Mouse (Mus musculus) ovary, postnatal 36 days (tissue): ENCODE data around the gene Scml4.

Experiments used
- DNase-seq: peaks from one replicate; pipeline ENCODE4 v3.0.0; 2022; ENCODE audit warnings: low spot score, mixed read lengths

Gene Scml4

DNA sequence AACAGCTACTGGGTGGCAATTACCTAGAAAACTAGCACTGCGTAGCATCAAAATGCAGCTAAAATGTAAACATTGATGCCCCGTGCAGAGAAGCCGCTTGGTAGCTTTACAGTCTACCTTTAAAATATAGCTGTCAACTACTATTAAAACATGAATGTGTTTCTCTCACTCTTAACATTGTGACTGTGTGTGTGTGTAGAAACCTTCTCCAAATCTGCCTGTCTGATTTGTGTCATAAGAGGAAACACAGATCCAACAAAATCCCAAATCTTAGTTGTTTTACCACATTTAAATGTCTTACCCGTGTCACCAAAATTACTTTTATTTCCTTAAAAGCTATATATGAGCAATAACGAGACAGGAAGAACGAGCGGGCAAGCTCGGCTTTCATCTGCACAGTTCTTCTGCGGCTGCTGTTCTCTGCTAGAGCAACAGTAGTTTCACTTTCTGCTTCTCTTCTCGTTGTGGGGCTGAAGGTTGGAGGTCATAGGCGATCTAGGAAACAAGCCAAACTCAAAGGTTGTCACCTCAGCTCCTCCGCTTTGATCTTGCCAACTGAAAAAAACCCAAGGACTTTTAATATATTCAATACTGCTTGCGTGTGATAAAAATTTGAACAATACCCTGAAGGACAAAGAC is 2.1 kb downstream of the Scml4 start:
- peak; percentile 26 for DNase-seq

- no peak for DNase-seq
These were observed 2.6 kb downstream of the Scml4 start for GRCm38 (mm10) chr10:42862806-42863205.

DNA sequence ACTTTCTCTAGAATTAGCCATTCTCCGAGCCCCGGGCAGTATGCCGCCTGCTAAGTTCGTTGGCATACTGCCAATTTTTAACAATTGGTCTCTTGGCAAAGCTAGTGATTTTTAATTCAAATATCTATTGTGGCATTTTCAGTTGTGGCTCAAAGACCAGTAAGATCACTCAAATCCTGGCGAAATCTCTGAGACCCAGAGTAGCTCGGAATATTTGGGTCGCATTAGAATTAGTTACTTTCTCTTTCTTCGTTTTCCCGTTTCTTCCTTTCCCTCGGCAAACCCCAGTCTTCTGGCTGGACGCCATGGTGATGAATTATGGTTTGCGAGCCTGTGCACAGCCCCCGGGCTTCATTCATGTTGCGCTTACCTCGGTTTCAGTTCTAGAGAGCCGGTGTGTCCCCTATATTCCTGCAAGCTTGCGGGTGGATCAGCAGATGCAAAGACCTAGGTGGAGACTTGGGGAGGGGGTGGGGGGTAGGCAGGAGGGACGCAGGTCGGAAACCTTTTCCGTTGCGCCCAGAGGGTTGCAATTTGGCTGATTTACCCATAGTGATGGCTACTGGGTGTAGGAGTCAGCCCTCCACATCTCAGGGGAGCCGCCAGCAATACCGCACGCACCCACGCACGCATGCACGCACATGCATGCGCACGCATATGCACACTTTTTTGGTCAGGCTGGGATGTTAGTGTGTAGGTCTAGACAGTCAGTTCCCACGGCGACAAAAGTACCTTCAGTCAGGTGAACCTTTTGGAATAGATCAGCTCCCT is 3.6 kb downstream of the Scml4 start:
- DNase-seq = peak; percentile 53

DNA sequence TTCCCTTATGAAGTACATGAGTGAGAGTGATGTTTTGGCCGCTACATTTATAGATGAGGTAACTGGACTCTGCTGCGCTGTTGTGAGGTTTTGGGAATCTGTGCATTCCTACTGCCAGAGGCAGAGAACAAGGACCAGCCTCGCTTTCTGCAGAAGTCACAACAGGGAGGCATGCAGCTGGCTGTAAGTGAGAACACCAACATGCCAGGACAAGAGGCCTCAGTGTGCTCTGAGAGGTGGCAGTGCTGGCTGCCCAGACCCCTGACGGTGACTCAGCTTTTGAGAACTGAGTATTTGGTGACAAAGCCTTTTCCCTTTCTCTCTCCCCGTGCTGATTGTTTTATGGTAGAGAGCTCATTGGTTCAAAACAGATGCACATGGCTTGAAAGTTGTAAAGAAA is 4.5 kb downstream of the Scml4 start:
- DNase-seq = no peak

DNA sequence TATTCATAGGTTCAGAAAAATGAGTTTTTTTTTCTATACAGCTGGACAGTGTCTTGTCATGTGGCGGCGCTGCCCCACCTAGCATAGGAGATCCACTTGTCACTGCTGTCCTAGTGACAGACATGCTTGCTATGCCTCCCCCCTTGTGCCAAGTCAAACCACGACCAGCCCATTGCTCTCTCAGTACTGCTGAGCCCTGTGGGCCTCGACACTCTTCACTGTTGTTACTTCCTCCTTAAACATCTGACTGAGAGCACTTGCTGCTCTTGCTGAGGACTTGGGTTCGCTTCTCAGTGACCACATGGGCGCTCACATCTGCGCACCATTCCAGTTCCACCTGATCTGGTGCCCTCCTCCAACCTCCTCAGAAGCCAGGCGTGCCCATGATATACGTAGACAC is 8.2 kb downstream of the Scml4 start:
- DNase-seq = no peak

DNA sequence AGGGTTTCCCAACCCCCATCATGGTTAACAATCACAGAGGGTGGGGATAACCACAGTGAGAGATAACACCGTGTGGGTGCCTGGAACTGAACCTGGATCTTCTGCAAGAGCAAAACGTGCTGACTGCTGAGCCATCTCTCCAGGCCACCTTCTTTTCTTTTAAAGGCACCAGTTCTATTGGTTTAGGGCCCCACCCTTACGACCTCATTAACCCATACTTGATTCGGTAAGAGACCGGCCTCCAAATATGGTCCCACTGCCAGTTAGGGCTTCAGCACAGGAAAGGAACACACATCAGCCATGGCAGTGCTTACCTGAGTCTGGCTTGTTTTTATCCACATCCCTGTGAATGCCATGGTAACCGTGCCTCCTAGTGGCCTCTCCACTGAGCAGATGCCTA is 9.3 kb downstream of the Scml4 start:
- no peak for DNase-seq

DNA sequence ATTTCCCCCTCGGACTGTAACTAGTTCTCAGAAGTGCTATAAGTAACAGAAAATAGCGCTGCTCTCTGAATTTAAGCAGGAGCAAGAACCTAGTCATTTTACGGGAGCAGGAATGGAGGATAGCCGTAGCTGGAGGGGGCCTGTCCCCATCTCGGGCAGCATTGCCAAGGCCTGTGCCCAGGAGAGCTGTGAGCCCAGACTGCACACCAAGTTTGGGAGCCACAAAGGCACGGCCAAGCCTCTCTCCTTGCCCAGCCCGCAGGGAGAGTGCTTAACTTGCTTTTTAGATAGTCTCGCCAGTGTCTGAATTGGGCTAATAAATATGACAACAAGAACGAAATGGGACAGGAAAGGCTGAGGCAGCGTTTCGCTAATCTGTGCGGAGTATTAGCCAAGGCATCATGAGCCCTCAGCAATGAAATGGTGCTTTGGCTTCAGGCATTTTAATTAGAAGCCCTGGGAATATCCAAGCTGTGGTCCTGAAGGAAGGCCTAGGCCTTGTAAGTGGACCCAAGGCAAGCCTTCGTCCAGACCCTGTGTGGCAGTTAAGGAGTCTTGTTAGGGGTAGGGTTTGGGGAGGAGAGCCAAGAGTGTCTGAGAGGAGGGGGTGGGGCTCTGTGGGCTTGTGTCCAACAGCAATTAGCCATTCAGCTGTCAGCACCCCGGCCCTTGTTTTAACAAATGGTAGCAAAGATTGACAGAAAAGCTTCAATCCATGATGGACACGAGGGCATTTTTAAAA is 12.3 kb downstream of the Scml4 start:
- DNase-seq = no peak

DNA sequence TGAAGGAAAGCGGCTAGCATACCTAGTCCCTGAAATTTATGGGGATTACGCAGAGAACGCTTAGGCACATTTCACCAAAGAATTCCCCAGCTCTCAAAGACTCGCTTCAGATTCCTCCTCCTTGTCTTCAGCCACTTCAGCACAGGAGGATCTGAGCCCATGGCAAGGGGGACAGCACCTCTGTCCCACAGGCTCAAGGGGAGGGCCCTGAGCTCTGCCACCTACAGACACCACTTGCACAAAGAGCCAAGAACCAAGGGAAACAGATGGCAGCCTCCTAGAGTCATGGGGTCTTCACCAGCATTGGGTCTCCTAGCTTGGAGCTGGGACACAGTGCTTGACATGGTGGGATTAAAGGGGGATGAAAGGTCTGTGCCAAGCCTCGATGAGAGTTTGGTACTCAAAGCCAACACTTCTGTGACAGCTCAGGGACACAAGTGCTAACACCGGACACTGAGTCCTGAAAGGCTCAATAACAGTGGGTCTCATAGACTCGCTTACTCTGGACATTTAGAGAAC is 13.0 kb downstream of the Scml4 start:
- DNase-seq = no peak

DNA sequence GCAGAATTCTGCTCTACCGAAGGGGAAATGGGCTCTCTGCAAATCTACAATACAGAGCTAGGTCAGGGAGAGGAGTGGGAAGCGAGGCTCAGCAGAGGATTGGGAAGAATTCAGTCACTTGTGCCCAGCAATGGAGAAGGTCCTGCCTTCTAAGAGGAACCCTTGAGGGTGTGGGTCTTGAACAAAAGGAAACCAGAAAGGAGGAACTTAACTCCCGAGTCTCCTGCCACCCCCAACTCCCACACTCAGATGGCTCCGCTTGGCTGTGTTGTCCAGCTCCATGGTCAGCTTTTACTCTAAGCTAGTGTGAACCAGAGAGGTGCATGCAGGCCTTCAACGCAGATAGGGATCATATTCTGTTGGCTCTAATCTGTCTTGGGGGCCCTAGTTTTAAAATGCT is 16.0 kb downstream of the Scml4 start:
- no peak for DNase-seq

GRCm38 (mm10) chr10:42879269-42879681 is 19.1 kb downstream of the Scml4 start:
- no peak for DNase-seq

DNA sequence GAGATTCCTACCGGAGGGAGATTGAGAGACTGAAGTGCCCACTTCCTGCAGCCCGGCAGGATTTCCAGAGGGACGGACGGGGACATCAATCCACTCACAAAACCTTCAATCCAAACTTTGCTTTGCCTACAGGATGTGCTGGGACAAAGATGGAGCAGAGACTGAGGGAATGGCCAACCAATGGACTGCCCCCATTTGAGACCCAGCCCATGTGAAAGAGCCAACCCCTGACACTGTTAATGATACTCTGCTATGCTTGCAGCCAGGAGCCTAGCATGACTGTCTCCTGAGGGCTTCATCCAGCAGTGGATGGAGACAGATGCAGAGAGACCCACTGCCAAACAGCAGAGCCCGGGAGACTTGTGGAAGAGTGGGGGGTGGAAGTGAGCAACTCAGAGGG is 19.5 kb downstream of the Scml4 start:
- DNase-seq = no peak

GRCm38 (mm10) chr10:42887040-42887439 is 26.9 kb downstream of the Scml4 start:
- DNase-seq = no peak

- DNase-seq = no peak
These were observed 28.1 kb downstream of the Scml4 start for GRCm38 (mm10) chr10:42888241-42888640.

- DNase-seq = no peak
These were observed 30.2 kb downstream of the Scml4 start for GRCm38 (mm10) chr10:42890365-42890764.

GRCm38 (mm10) chr10:42892250-42892649 is 32.1 kb downstream of the Scml4 start:
- no peak for DNase-seq

- no peak for DNase-seq
These were observed 32.8 kb downstream of the Scml4 start for GRCm38 (mm10) chr10:42892987-42893386.

DNA sequence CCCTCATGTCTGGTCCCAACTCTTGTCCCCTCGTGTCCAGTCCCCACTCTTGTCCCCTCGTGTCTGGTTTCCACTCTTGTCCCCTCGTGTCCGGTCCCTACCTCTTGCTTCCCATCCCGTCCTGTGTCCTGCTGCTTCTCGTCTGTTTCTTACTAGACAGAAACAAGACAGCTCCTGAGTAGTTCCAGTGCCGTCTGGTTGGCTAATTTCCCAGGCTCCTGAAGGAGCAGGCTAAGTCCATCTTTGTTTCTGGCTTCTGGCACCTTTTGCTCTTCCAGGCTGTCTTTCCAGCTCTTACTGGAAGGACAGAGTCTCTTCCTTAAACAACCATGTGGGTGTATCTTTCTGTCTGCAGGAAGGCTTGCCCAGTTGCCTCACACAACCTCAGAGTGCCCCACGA is 33.7 kb downstream of the Scml4 start:
- no peak for DNase-seq

- no peak for DNase-seq
These were observed 34.1 kb downstream of the Scml4 start for GRCm38 (mm10) chr10:42894263-42894662.

GRCm38 (mm10) chr10:42894696-42895095 is 34.5 kb downstream of the Scml4 start:
- peak; percentile 27 for DNase-seq

DNA sequence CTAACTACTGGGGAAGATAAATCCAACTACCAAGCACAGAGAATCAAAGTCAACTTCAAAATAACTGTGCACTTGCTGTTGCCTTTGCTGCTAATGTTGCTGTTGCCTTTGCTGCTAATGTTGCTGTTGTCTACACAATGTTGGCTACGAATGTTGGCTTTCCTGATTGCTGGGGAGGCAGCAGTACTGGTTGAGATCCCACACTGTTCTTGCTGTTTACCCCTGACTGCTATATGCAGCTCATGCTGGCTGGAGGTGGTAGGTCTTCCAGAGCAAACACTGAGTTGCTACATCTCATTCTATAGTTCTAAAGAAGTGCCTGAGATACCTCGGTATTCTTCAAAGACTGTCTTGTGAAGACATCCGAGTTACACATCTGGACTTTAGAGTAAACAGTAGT is 36.5 kb downstream of the Scml4 start:
- DNase-seq = no peak

DNA sequence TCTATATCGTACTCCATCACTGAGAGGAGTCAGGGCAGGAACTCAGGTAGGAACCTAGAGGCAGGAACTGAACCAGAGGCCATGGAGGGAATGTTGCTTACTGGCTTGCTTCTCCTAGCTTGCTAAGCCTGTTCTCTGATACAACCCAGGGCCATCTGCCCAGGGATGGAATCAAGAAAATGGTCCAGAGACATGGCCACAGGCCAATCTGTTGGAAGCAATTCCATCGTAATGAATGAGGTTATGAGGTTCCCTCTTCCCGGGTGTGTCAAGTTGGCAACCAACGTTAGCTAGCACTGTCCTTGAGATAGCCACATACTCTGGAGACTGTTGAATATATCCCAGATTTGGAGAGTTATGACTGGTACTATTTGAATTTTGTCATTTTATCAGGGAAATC is 37.0 kb downstream of the Scml4 start:
- DNase-seq = no peak

- DNase-seq = no peak
These were observed 37.5 kb downstream of the Scml4 start for GRCm38 (mm10) chr10:42897632-42898031.

DNA sequence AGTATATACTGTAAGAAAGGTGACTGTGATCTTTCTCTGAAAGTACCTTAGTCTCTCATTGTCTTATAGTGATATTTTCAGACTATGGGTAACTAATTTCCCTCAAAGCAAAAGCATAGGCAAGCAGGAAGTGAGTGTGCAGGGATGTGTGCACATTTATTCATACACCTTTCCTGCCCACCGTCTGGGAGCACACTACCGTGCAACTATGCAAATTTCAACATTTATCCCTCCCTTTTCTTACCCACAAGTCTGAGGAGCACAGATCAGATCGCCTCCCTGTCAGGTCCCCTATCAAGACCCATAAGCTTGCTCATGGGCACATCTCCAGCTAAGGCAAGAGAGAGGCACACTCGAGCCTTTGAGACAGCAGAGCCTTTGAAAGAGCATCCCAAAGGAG is 41.2 kb downstream of the Scml4 start:
- DNase-seq = no peak
